Mouse (Mus musculus) megakaryocyte, embryonic 14.5 days (primary cell): ENCODE results near the gene Sdk2. TPM values are rescaled to one million over a fixed set of nuclear protein-coding genes. Genes with fewer than 3 reads are reported as not detected.

Experiments used
- H3K27me3 ChIP-seq: replicated peaks from 2 replicates; pipeline ENCODE3; 2012; ENCODE audit warnings: inconsistent platforms
- H3K36me3 ChIP-seq: replicated peaks from 2 replicates; pipeline ENCODE3; 2012; ENCODE audit warnings: low read length, inconsistent platforms, mixed read lengths
- H3K4me1 ChIP-seq: 2 replicates; pipeline ENCODE4 v1.6.1; 2012; ENCODE audit warnings: inconsistent platforms
- H3K4me3 ChIP-seq: replicated peaks from 2 replicates; pipeline ENCODE3; 2012; ENCODE audit warnings: moderate library complexity, mild to moderate bottlenecking, inconsistent platforms
- H3K9me3 ChIP-seq: 2 replicates; pipeline ENCODE4 v1.6.1; 2012; ENCODE audit warnings: inconsistent platforms
- FLI1 ChIP-seq: IDR thresholded peaks from 2 replicates; pipeline ENCODE4 v1.6.1; 2012; ENCODE audit warnings: low read length, inconsistent platforms, mixed read lengths
- GATA1 ChIP-seq: IDR thresholded peaks from 3 replicates; pipeline ENCODE4 v1.6.1; 2012; ENCODE audit warnings: mixed read lengths, low read length, inconsistent platforms, borderline replicate concordance
- polyA plus RNA-seq: library from polyadenylated mRNA; stranded (reverse); fragments of >175 nt; gene quantifications from 2 replicates; pipeline ENCODE4 v1.2.3, GENCODE M21; 2012; ENCODE audit warnings: low replicate concordance; ENCODE audit not compliant: insufficient read depth

Gene Sdk2
- polyA plus RNA-seq = 0.04 TPM in 1 of 2 replicates, not detected in the other

GRCm38 (mm10) chr11:114066951-114067762 lies at the start of gene Sdk2:
TSS of gene Sdk2 (minus strand) at chr11:114067046.
- H3K4me3 ChIP-seq = no peak within 1 kb of the TSS
- no peaks in the 10 kb centered on the region for H3K36me3 ChIP-seq
- no peak for TF ChIP-seq GATA1
- TF ChIP-seq FLI1 = no peak
- no peaks in the 10 kb centered on the region for H3K9me3 ChIP-seq
- no peaks in the 10 kb centered on the region for H3K4me1 ChIP-seq
- H3K27me3 ChIP-seq = peaks cover 80% of the 10 kb centered on the region

GRCm38 (mm10) chr11:114115077-114115476 lies 48.2 kb upstream of the Sdk2 start:
- TF ChIP-seq FLI1 (no peak), GATA1 (no peak)
- no peaks in the 10 kb centered on the region for H3K36me3 ChIP-seq
- peaks cover 22% of the 10 kb centered on the region for H3K9me3 ChIP-seq
- no peak overlapping the region for H3K4me3 ChIP-seq
- no peaks in the 10 kb centered on the region for H3K27me3 ChIP-seq
- H3K4me1 ChIP-seq = no peaks in the 10 kb centered on the region; the same call in 1 of the 2 replicates

GRCm38 (mm10) chr11:114114674-114115073 lies 47.8 kb upstream of the Sdk2 start:
- Histone ChIP-seq H3K27me3 (no peaks in the 10 kb centered on the region), H3K4me1 (no peaks in the 10 kb centered on the region; the same call in 1 of the 2 replicates), H3K36me3 (no peaks in the 10 kb centered on the region), H3K4me3 (no peak overlapping the region), H3K9me3 (peaks cover 22% of the 10 kb centered on the region)
- TF ChIP-seq FLI1 (no peak), GATA1 (no peak)

GRCm38 (mm10) chr11:114110851-114111250 lies 44.0 kb upstream of the Sdk2 start:
- H3K4me3 ChIP-seq = no peak overlapping the region
- peaks cover 22% of the 10 kb centered on the region for H3K9me3 ChIP-seq
- H3K27me3 ChIP-seq = no peaks in the 10 kb centered on the region
- TF ChIP-seq GATA1 = no peak
- TF ChIP-seq FLI1 = no peak
- no peaks in the 10 kb centered on the region for H3K36me3 ChIP-seq
- H3K4me1 ChIP-seq = no peaks in the 10 kb centered on the region; the same call in 1 of the 2 replicates

- no peaks in the 10 kb centered on the region for H3K4me1 ChIP-seq
- 0 out of 2 replicates have a peak, but pooled peaks cover 7% of the 10 kb centered on the region for H3K9me3 ChIP-seq
- H3K36me3 ChIP-seq = no peaks in the 10 kb centered on the region
- H3K4me3 ChIP-seq = no peak overlapping the region
- no peaks in the 10 kb centered on the region for H3K27me3 ChIP-seq
- no peak for TF ChIP-seq FLI1
These were observed 26.8 kb upstream of the Sdk2 start for GRCm38 (mm10) chr11:114093636-114094035.

GRCm38 (mm10) chr11:114093175-114093574 lies 26.3 kb upstream of the Sdk2 start:
- no peaks in the 10 kb centered on the region for H3K27me3 ChIP-seq
- 0 out of 2 replicates have a peak, but pooled peaks cover 7% of the 10 kb centered on the region for H3K9me3 ChIP-seq
- H3K4me3 ChIP-seq = no peak overlapping the region
- no peak for TF ChIP-seq FLI1
- TF ChIP-seq GATA1 = no peak
- H3K36me3 ChIP-seq = no peaks in the 10 kb centered on the region
- no peaks in the 10 kb centered on the region for H3K4me1 ChIP-seq

GRCm38 (mm10) chr11:114080606-114081005 lies 13.8 kb upstream of the Sdk2 start:
- Histone ChIP-seq H3K9me3 (0 out of 2 replicates have a peak, but pooled peaks cover 4% of the 10 kb centered on the region), H3K4me1 (no peaks in the 10 kb centered on the region), H3K27me3 (peaks cover 4% of the 10 kb centered on the region), H3K4me3 (no peak overlapping the region), H3K36me3 (no peaks in the 10 kb centered on the region)
- no peak for TF ChIP-seq GATA1
- no peak for TF ChIP-seq FLI1

- Histone ChIP-seq H3K36me3 (no peaks in the 10 kb centered on the region), H3K4me1 (no peaks in the 10 kb centered on the region), H3K4me3 (no peak overlapping the region), H3K9me3 (no peaks in the 10 kb centered on the region), H3K27me3 (peaks cover 40% of the 10 kb centered on the region)
- TF ChIP-seq FLI1 = no peak
- TF ChIP-seq GATA1 = no peak
These were observed 5.8 kb upstream of the Sdk2 start for GRCm38 (mm10) chr11:114072644-114073043.

- Histone ChIP-seq H3K4me3 (no peak overlapping the region), H3K4me1 (no peaks in the 10 kb centered on the region), H3K36me3 (no peaks in the 10 kb centered on the region), H3K9me3 (no peaks in the 10 kb centered on the region), H3K27me3 (peaks cover 44% of the 10 kb centered on the region)
- TF ChIP-seq FLI1 (no peak), GATA1 (no peak)
These were observed 5.2 kb upstream of the Sdk2 start for GRCm38 (mm10) chr11:114071998-114072397.

GRCm38 (mm10) chr11:114070881-114071280 lies 4.0 kb upstream of the Sdk2 start:
- Histone ChIP-seq H3K4me1 (no peaks in the 10 kb centered on the region), H3K9me3 (no peaks in the 10 kb centered on the region), H3K4me3 (no peak overlapping the region), H3K36me3 (no peaks in the 10 kb centered on the region), H3K27me3 (peaks cover 53% of the 10 kb centered on the region)
- TF ChIP-seq GATA1 = no peak
- TF ChIP-seq FLI1 = no peak
